Mouse (Mus musculus): ENCODE results near the gene Olfr1202.

- no peak for TF ChIP-seq POLR2A (IDR thresholded peaks at IDR 0.05; ENCODE audit: borderline replicate concordance, extremely low read depth, low read depth, low read length)
- no peak for TF ChIP-seq CTCF (IDR thresholded peaks at IDR 0.05; ENCODE audit: insufficient read depth, low read length)
Observed at GRCm38 (mm10) chr2:88814196-88814595, at the start of gene Olfr1202.
